Mouse (Mus musculus): Measurements from ENCODE around the gene Mmp2. TPM values are rescaled to one million over a fixed set of nuclear protein-coding genes. Genes with fewer than 3 reads are reported as not detected.
A peak's percentile ranks its signal among the peaks of the same experiment; 100 is the strongest.
"Not testable (repeated sequence)": the region's sequence is repeated elsewhere in the genome, so short reads cannot be mapped to it uniquely, and the experiment has no call there.

Mmp2 gene
- 128 and 137 TPM in 2 replicates for polyA plus RNA-seq (2015; fragmentation: Nextera tagmentation; extraction: Ambion mirVana)

DNA sequence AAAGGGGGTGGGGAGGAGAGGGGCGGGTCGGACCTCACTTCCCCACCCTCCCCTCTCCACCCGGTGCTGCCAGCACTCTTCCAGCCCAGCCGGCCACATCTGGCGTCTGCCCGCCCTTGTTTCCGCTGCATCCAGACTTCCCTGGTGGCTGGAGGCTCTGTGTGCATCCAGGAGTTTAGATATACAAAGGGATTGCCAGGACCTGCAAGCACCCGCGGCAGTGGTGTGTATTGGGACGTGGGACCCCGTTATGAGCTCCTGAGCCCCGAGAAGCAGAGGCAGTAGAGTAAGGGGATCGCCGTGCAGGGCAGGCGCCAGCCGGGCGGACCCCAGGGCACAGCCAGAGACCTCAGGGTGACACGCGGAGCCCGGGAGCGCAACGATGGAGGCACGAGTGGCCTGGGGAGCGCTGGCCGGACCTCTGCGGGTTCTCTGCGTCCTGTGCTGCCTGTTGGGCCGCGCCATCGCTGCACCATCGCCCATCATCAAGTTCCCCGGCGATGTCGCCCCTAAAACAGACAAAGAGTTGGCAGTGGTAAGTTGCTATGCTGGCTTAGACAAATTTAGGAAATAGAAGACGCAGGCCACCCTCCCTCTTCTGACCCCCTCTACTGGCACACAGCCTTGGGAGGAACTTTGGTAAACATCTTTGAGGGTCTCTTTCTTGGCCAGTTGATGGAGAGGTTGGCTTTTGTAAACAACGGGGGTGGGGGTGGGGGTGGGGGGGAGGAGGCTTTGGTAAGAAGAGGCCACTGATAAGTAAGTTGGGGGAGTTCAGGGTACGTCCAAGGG is at the start of gene Mmp2:
Gene Mmp2 (plus strand): TSS at position 49 of the 792 bp plus-strand sequence.
- 2% methylated on average over 37 of the region's 37 CpGs for WGBS

DNA sequence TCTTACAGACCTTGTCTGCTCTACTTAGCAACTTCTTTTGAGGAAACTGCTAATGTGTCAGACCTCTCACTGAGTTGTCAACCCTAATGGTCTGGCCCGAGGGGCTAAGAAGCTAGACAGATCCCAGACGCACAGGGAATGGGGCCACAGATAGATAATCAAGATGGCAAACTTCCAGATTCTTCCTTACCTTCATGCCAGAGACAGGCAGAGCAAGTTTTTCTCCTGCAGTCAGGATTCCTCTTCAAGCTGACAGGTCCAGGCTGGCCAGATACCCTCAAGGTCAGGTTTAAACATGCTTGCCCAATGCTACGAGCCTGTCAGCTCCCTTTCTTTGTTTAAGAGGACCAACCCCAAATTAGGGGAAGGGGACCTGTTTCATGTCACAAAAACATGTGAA is 46.1 kb upstream of the Mmp2 start:
- ATAC-seq (replicated peaks; ENCODE audit: low FRiP score): no peak
- Histone ChIP-seq H3K9ac (no peak overlapping the region), H3K27me3 (no peaks in the 10 kb centered on the region), H3K36me3 (no peaks in the 10 kb centered on the region), H3K4me3 (replicated peaks) (no peak overlapping the region), H3K4me1 (no peaks in the 10 kb centered on the region), H3K27ac (no peak overlapping the region), H3K4me2 (no peak overlapping the region), H3K9me3 (replicated peaks) (no peaks in the 10 kb centered on the region)
- WGBS: 54% methylated on average over 3 of the region's 3 CpGs

More for the DNA sequence above, at the start of gene Mmp2:
- Histone ChIP-seq H3K36me3 (peaks cover 8% of the 10 kb centered on the region; the same call in 1 of the 2 replicates), H3K4me2 (peak within 1 kb of the TSS; percentile 75), H3K4me1 (peaks cover 26% of the 10 kb centered on the region), H3K9ac (peak within 1 kb of the TSS; percentile 56), H3K4me3 (replicated peaks) (peak within 1 kb of the TSS; percentile 55), H3K27ac (peak within 1 kb of the TSS; percentile 88), H3K9me3 (replicated peaks) (no peaks in the 10 kb centered on the region), H3K27me3 (0 out of 2 replicates have a peak, but pooled peaks cover 5% of the 10 kb centered on the region)
- ATAC-seq (replicated peaks; ENCODE audit: low FRiP score): peak; percentile 87

GRCm38 (mm10) chr8:92783906-92784610 is 43.0 kb upstream of the Mmp2 start:
- no peaks in the 10 kb centered on the region for H3K4me1 ChIP-seq
- H3K4me2 ChIP-seq: no peak overlapping the region
- H3K9ac ChIP-seq: no peak overlapping the region
- H3K36me3 ChIP-seq: no peaks in the 10 kb centered on the region
- 62% methylated on average over 3 of the region's 3 CpGs for WGBS
- no peak overlapping the region for H3K27ac ChIP-seq
- no peak overlapping the region for H3K4me3 ChIP-seq (replicated peaks)
- no peaks in the 10 kb centered on the region for H3K27me3 ChIP-seq
- H3K9me3 ChIP-seq (replicated peaks): peaks cover 4% of the 10 kb centered on the region; the same call in 1 of the 2 replicates
- ATAC-seq (replicated peaks; ENCODE audit: low FRiP score): no peak

DNA sequence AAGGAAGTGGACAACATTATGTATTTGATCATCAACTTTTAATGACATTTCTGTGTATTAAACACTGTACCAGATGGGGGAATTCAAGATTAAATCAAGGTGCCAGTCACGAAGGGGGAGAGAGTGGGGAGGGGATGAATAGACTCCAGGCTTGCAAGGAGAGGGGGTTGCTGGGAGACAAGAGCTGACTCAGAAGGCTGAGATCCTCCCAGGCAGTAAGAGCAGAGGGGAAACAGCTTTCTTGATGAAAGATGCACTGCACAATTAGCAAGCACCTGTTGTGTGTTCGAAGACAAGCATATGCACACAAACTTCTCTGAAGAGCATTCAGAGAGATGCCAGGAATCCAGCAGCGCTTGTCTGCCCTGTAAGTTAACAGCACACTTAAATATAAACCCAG is 36.3 kb upstream of the Mmp2 start:
- no peaks in the 10 kb centered on the region for H3K4me1 ChIP-seq
- H3K9me3 ChIP-seq (replicated peaks): peaks cover 4% of the 10 kb centered on the region; the same call in 1 of the 2 replicates
- H3K4me2 ChIP-seq: no peak overlapping the region
- no peak overlapping the region for H3K27ac ChIP-seq
- H3K27me3 ChIP-seq: no peaks in the 10 kb centered on the region
- no peak overlapping the region for H3K9ac ChIP-seq
- no peak overlapping the region for H3K4me3 ChIP-seq (replicated peaks)
- ATAC-seq (replicated peaks; ENCODE audit: low FRiP score): no peak
- no peaks in the 10 kb centered on the region for H3K36me3 ChIP-seq
- WGBS: 76% methylated on average over 3 of the region's 3 CpGs

- not testable (repeated sequence) for H3K4me2 ChIP-seq; H3K27me3 ChIP-seq; H3K4me3 ChIP-seq (replicated peaks); H3K9ac ChIP-seq; H3K36me3 ChIP-seq; H3K9me3 ChIP-seq (replicated peaks); H3K27ac ChIP-seq; ATAC-seq (replicated peaks; ENCODE audit: low FRiP score); H3K4me1 ChIP-seq
- 87% methylated on average over 2 of the region's 2 CpGs for WGBS
These were observed 35.1 kb upstream of the Mmp2 start for GRCm38 (mm10) chr8:92791999-92792398.

DNA sequence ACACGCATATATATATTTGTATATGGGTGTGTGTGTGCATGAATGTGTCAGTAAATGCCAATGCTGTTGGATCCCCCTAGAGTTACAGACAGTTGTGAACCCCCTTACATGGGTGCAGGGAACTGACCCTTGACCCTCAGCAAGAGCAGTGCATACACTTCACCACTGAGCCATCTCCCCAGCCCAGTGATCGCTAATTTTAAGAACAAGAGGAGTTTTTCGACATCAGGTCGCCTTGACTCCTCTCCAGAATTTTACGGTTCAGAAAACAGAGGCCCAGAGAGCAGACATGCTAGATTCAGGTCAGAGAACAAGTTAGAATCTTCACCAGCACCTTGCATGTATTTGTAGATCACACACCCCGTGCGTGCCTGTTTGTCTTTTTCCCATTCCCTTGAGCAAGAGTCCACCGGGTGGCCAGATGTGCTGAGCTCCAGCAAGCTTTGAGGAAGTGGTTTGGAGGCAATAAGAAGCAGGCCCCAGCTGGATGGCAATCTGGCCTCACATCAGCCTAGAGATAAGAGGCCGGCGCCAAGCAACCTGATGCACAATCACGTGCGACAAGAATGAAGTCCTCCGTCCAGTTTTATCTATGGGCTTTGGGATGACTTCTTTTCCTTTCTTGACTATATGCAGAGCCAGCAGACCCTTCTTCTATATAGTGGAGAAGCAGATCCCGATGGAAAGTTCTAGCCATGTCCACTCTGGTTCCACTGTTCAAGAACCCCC is 33.1 kb upstream of the Mmp2 start:
- Histone ChIP-seq H3K36me3 (no peaks in the 10 kb centered on the region), H3K4me3 (replicated peaks) (no peak overlapping the region), H3K9me3 (replicated peaks) (no peaks in the 10 kb centered on the region), H3K4me2 (no peak overlapping the region), H3K27me3 (no peaks in the 10 kb centered on the region), H3K9ac (no peak overlapping the region), H3K4me1 (no peaks in the 10 kb centered on the region), H3K27ac (no peak overlapping the region)
- ATAC-seq (replicated peaks; ENCODE audit: low FRiP score): no peak
- 78% methylated on average over 14 of the region's 14 CpGs for WGBS

GRCm38 (mm10) chr8:92797527-92797931 is 29.6 kb upstream of the Mmp2 start:
- WGBS: 83% methylated on average over 7 of the region's 7 CpGs
- H3K9ac ChIP-seq: no peak overlapping the region
- ATAC-seq (replicated peaks; ENCODE audit: low FRiP score): no peak
- no peak overlapping the region for H3K27ac ChIP-seq
- no peaks in the 10 kb centered on the region for H3K4me1 ChIP-seq
- H3K9me3 ChIP-seq (replicated peaks): no peaks in the 10 kb centered on the region
- no peaks in the 10 kb centered on the region for H3K27me3 ChIP-seq
- no peaks in the 10 kb centered on the region for H3K36me3 ChIP-seq
- H3K4me2 ChIP-seq: no peak overlapping the region
- no peak overlapping the region for H3K4me3 ChIP-seq (replicated peaks)

- WGBS: 89% methylated on average over 11 of the region's 11 CpGs
- no peak overlapping the region for H3K9ac ChIP-seq
These were observed 27.7 kb upstream of the Mmp2 start for GRCm38 (mm10) chr8:92799406-92799805.

GRCm38 (mm10) chr8:92801231-92801630 is 25.9 kb upstream of the Mmp2 start:
- Histone ChIP-seq H3K4me1 (no peaks in the 10 kb centered on the region), H3K27me3 (no peaks in the 10 kb centered on the region), H3K36me3 (no peaks in the 10 kb centered on the region), H3K27ac (no peak overlapping the region), H3K4me3 (replicated peaks) (no peak overlapping the region), H3K9me3 (replicated peaks) (no peaks in the 10 kb centered on the region), H3K9ac (no peak overlapping the region), H3K4me2 (no peak overlapping the region)
- no peak for ATAC-seq (replicated peaks; ENCODE audit: low FRiP score)
- 73% methylated on average over 8 of the region's 8 CpGs for WGBS

More at GRCm38 (mm10) chr8:92799406-92799805, 27.7 kb upstream of the Mmp2 start:
- H3K36me3 ChIP-seq: no peaks in the 10 kb centered on the region
- no peak overlapping the region for H3K4me3 ChIP-seq (replicated peaks)
- H3K9me3 ChIP-seq (replicated peaks): no peaks in the 10 kb centered on the region
- ATAC-seq (replicated peaks; ENCODE audit: low FRiP score): no peak
- H3K27ac ChIP-seq: no peak overlapping the region
- H3K4me2 ChIP-seq: no peak overlapping the region
- no peaks in the 10 kb centered on the region for H3K27me3 ChIP-seq
- no peaks in the 10 kb centered on the region for H3K4me1 ChIP-seq

- WGBS: 77% methylated on average over 3 of the region's 3 CpGs
These were observed 24.5 kb upstream of the Mmp2 start for GRCm38 (mm10) chr8:92802591-92802990.

GRCm38 (mm10) chr8:92812773-92813172 is 14.3 kb upstream of the Mmp2 start:
- no peaks in the 10 kb centered on the region for H3K27me3 ChIP-seq
- H3K4me1 ChIP-seq: no peaks in the 10 kb centered on the region
- 85% methylated on average over 2 of the region's 2 CpGs for WGBS
- H3K9me3 ChIP-seq (replicated peaks): no peaks in the 10 kb centered on the region
- ATAC-seq (replicated peaks; ENCODE audit: low FRiP score): no peak
- no peak overlapping the region for H3K9ac ChIP-seq
- no peak overlapping the region for H3K4me2 ChIP-seq
- no peak overlapping the region for H3K4me3 ChIP-seq (replicated peaks)
- H3K27ac ChIP-seq: no peak overlapping the region
- no peaks in the 10 kb centered on the region for H3K36me3 ChIP-seq

More at GRCm38 (mm10) chr8:92802591-92802990, 24.5 kb upstream of the Mmp2 start:
- H3K4me1 ChIP-seq: no peaks in the 10 kb centered on the region
- H3K4me2 ChIP-seq: no peak overlapping the region
- no peaks in the 10 kb centered on the region for H3K36me3 ChIP-seq
- H3K27ac ChIP-seq: no peak overlapping the region
- H3K9me3 ChIP-seq (replicated peaks): no peaks in the 10 kb centered on the region
- no peak overlapping the region for H3K9ac ChIP-seq
- no peaks in the 10 kb centered on the region for H3K27me3 ChIP-seq
- no peak overlapping the region for H3K4me3 ChIP-seq (replicated peaks)
- no peak for ATAC-seq (replicated peaks; ENCODE audit: low FRiP score)

DNA sequence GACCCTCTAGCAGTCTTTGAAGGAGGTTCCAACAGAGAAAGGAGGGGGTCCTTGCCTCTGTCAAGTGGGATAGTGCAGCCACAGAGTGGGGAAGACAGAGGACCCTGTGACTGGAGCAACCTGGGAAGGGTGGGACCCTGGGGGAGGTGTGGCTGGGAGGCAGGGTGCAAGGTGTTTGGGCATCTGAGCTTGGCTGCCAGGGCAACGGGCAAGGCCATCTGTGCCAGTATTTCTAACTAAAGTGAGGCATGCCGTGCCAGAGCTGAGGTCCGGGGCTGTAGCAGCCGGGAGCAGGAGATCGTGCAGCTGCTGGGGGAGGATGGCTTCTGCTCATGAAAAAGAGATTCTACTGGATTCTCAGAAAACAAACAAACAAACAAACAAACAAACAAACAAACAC is 11.4 kb upstream of the Mmp2 start:
- Histone ChIP-seq H3K36me3 (no peaks in the 10 kb centered on the region), H3K9ac (no peak overlapping the region), H3K4me1 (no peaks in the 10 kb centered on the region), H3K4me2 (no peak overlapping the region), H3K27me3 (no peaks in the 10 kb centered on the region), H3K4me3 (replicated peaks) (no peak overlapping the region), H3K27ac (no peak overlapping the region), H3K9me3 (replicated peaks) (no peaks in the 10 kb centered on the region)
- WGBS: 79% methylated on average over 5 of the region's 5 CpGs
- no peak for ATAC-seq (replicated peaks; ENCODE audit: low FRiP score)

Measured in kidney, embryonic 15.5 days (tissue).